Mouse (Mus musculus): Measurements from ENCODE around the gene Slc13a2.

Gene Slc13a2

GRCm38 (mm10) chr11:78355471-78356238, 66.4 kb downstream of the Slc13a2 start:
- peak; percentile 72 for DNase-seq (ENCODE audit: low read depth, low spot score)

- DNase-seq (ENCODE audit: low read depth, low spot score): no peak
Observed at GRCm38 (mm10) chr11:78354905-78355304, 67.1 kb downstream of the Slc13a2 start.

DNA sequence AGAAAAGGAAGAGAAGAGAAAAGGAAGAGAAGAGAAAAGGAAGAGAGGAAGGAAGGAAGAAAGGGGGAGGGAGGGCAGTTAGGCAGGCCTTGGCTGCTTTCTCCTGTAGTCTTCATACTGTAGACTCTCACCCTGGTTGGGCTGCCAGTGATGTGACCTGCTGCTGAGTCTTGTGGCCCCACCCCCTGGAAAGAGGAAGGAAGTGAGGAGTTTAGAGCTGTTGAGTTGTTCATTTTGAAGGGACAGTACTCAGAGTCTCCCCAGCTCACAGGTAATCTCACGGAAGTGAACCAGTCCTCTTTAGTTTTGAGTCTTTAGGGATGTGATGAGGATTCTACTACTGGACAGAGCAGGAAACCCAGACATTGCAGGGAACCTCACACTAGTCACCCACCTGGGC, 68.9 kb downstream of the Slc13a2 start:
- peak; percentile 84 for DNase-seq (ENCODE audit: low read depth, low spot score)

- DNase-seq (ENCODE audit: low read depth, low spot score): peak; percentile 48
Observed at GRCm38 (mm10) chr11:78349441-78350358, 72.3 kb downstream of the Slc13a2 start.

DNA sequence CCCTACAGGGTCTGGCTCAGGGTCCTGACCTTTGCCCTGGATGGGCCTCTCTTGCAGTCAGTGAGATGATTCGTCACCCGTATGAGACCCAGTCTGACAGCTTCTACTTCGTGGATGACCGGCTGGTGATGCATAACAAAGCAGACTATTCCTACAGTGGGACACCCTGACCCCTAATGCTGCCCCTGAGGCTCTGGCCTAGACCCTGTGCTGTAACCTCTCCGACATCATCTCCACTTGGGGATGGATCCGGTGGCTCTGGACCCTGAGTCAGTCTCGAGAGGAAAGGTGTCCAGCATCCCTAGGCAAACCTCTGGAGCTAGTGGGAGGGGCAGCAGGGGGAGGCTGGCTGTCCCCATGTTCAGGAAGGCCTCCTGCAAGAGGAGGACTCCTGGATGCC, 73.5 kb downstream of the Slc13a2 start:
- DNase-seq (ENCODE audit: low read depth, low spot score): no peak

- DNase-seq (ENCODE audit: low read depth, low spot score): peak; percentile 89
Observed at GRCm38 (mm10) chr11:78347908-78348307, 74.1 kb downstream of the Slc13a2 start.
